Mouse (Mus musculus): Measurements from ENCODE around the gene C1qa.

C1qa gene

GRCm38 (mm10) chr4:136904767-136905539 lies 6.3 kb upstream of the C1qa start:
- in situ Hi-C loops (cut with MboI, MseI): loop anchor here (5.0 kb wide), 1 partner anchor 167 kb away; no protein-coding TSS in a partner anchor

- in situ Hi-C loops (cut with MboI, MseI): loop anchor here (10.0 kb wide), 1 partner anchor 386 kb away; no protein-coding TSS in a partner anchor
Observed at GRCm38 (mm10) chr4:136899154-136899553, 551 bp upstream of the C1qa start.

GRCm38 (mm10) chr4:136898084-136898598 lies 462 bp downstream of the C1qa start:
- in situ Hi-C loops (cut with MboI, MseI): loop anchor here (10.0 kb wide), 1 partner anchor 387 kb away; no protein-coding TSS in a partner anchor

- in situ Hi-C loops (cut with MboI, MseI): loop anchor here (10.0 kb wide), 1 partner anchor 388 kb away; no protein-coding TSS in a partner anchor
Observed at GRCm38 (mm10) chr4:136896461-136896860, 2.1 kb downstream of the C1qa start.

- in situ Hi-C loops (cut with MboI, MseI): loop anchor here (10.0 kb wide), 1 partner anchor 389 kb away; no protein-coding TSS in a partner anchor
Observed at GRCm38 (mm10) chr4:136895861-136896260, 2.7 kb downstream of the C1qa start.

- in situ Hi-C loops (cut with MboI, MseI): loop anchor here (10.0 kb wide), 1 partner anchor 390 kb away; no protein-coding TSS in a partner anchor
Observed at GRCm38 (mm10) chr4:136894821-136895220, 3.8 kb downstream of the C1qa start.

GRCm38 (mm10) chr4:136893691-136894543 lies 4.7 kb downstream of the C1qa start:
- in situ Hi-C loops (cut with MboI, MseI): loop anchor here (10.0 kb wide), 1 partner anchor 391 kb away; no protein-coding TSS in a partner anchor

- in situ Hi-C loops (cut with MboI, MseI): loop anchor here (10.0 kb wide), 1 partner anchor 392 kb away; no protein-coding TSS in a partner anchor
Observed at GRCm38 (mm10) chr4:136892811-136893210, 5.8 kb downstream of the C1qa start, which contains the start of gene C1qc. Gene C1qc (minus strand): TSS chr4:136893065.

- in situ Hi-C loops (cut with MboI, MseI): loop anchor here (10.0 kb wide), 1 partner anchor 392 kb away; no protein-coding TSS in a partner anchor
Observed at GRCm38 (mm10) chr4:136892371-136892770, 6.2 kb downstream of the C1qa start.

GRCm38 (mm10) chr4:136891115-136891514 lies 7.5 kb downstream of the C1qa start:
- in situ Hi-C loops (cut with MboI, MseI): loop anchor here (10.0 kb wide), 1 partner anchor 394 kb away; no protein-coding TSS in a partner anchor

GRCm38 (mm10) chr4:136889981-136890380 lies 8.6 kb downstream of the C1qa start:
- in situ Hi-C loops (cut with MboI, MseI): loop anchor here (10.0 kb wide), 1 partner anchor 395 kb away; no protein-coding TSS in a partner anchor

GRCm38 (mm10) chr4:136887714-136888113 lies 10.9 kb downstream of the C1qa start:
- in situ Hi-C loops (cut with MboI, MseI): no loop called here

GRCm38 (mm10) chr4:136886101-136886500 lies 12.5 kb downstream of the C1qa start, which contains the start of gene C1qb:
Gene C1qb (minus strand): TSS chr4:136886187.
- in situ Hi-C loops (cut with MboI, MseI): no loop called here

- in situ Hi-C loops (cut with MboI, MseI): no loop called here
Observed at GRCm38 (mm10) chr4:136878601-136879000, 20.0 kb downstream of the C1qa start.

- in situ Hi-C loops (cut with MboI, MseI): no loop called here
Observed at GRCm38 (mm10) chr4:136878171-136878570, 20.4 kb downstream of the C1qa start.

- in situ Hi-C loops (cut with MboI, MseI): no loop called here
Observed at GRCm38 (mm10) chr4:136876971-136877370, 21.6 kb downstream of the C1qa start.

- in situ Hi-C loops (cut with MboI, MseI): no loop called here
Observed at GRCm38 (mm10) chr4:136875012-136875411, 23.6 kb downstream of the C1qa start.

- in situ Hi-C loops (cut with MboI, MseI): no loop called here
Observed at GRCm38 (mm10) chr4:136868371-136868770, 30.2 kb downstream of the C1qa start.

GRCm38 (mm10) chr4:136867690-136868345 lies 30.8 kb downstream of the C1qa start:
- in situ Hi-C loops (cut with MboI, MseI): no loop called here

GRCm38 (mm10) chr4:136865531-136865930 lies 33.1 kb downstream of the C1qa start:
- in situ Hi-C loops (cut with MboI, MseI): no loop called here
